Mouse (Mus musculus) heart, embryonic 10.5 days (tissue): ENCODE data around the gene Nkiras1. TPM values are rescaled to one million over a fixed set of nuclear protein-coding genes. Genes with fewer than 3 reads are reported as not detected.

ENCODE experiments used
- DNase-seq: peaks from one replicate; pipeline ENCODE4 v3.0.0-alpha.2; 2017; ENCODE audit warnings: low spot score
- H3K27ac ChIP-seq: fragments of 300-500 bp; sonication (generic); 2 replicates; pipeline ENCODE4 v1.5.1; 2016; ENCODE audit warnings: mild to moderate bottlenecking
- H3K27me3 ChIP-seq: fragments of 300-500 bp; sonication (generic); 2 replicates; pipeline ENCODE4 v1.6.1; 2016; ENCODE audit warnings: mild to moderate bottlenecking; ENCODE audit not compliant: poor library complexity, insufficient read depth, severe bottlenecking
- H3K36me3 ChIP-seq: fragments of 300-500 bp; sonication (generic); 2 replicates; pipeline ENCODE4 v1.6.1; 2016; ENCODE audit warnings: mild to moderate bottlenecking, moderate library complexity
- H3K4me1 ChIP-seq: fragments of 300-500 bp; sonication (generic); 2 replicates; pipeline ENCODE4 v1.6.1; 2016; ENCODE audit warnings: mild to moderate bottlenecking
- H3K4me3 ChIP-seq: fragments of 300-500 bp; sonication (generic); 2 replicates; pipeline ENCODE4 v1.5.1; 2016; ENCODE audit warnings: mild to moderate bottlenecking, moderate library complexity
- H3K9me3 ChIP-seq: fragments of 300-500 bp; sonication (generic); 2 replicates; pipeline ENCODE4 v1.6.1; 2016; ENCODE audit warnings: mild to moderate bottlenecking, moderate library complexity
- WGBS: fragments of 180-500 bp; shearing (Covaris S2); methylation state at CpG from one replicate; pipeline ENCODE4 v1.1.7; 2016; 5-methylcytosine and 5-hydroxymethylcytosine counted together
- polyA plus RNA-seq: library from polyadenylated mRNA; unstranded; fragments of >200 nt; fragmentation: Nextera tagmentation; extraction: Ambion mirVana; gene quantifications from 2 replicates; pipeline ENCODE4 v1.2.1, GENCODE M21; 2016

Gene Nkiras1
- polyA plus RNA-seq, 1 experiment from 2014 or later = 16.7 TPM

DNA sequence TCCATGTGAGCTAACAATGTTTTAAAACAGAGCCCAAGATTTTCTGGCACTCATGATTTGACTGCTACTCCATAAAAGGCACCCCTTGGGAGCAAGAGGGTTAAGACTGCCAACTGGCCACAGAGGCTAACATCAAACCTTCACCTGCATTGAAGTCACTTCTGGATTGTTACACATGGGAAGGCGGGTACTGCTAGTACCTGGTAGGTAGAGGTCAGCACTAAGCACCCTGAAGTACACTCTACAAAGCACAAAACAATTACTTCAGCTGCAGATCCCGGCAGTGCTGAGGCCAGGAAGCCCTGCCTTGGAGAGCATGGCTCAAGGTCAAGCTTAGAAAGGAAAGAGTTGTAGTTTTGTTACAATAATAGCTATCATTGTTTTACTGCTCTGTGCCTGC is 16.5 kb downstream of the Nkiras1 start:
- H3K4me3 ChIP-seq = no peak overlapping the region
- DNase-seq = no peak
- peaks cover 4% of the 10 kb centered on the region; the same call in 1 of the 2 replicates for H3K36me3 ChIP-seq
- H3K27ac ChIP-seq = no peak overlapping the region
- no peaks in the 10 kb centered on the region for H3K27me3 ChIP-seq
- H3K9me3 ChIP-seq = no peaks in the 10 kb centered on the region
- no peaks in the 10 kb centered on the region for H3K4me1 ChIP-seq
- 65% methylated on average over 2 of the region's 2 CpGs for WGBS

DNA sequence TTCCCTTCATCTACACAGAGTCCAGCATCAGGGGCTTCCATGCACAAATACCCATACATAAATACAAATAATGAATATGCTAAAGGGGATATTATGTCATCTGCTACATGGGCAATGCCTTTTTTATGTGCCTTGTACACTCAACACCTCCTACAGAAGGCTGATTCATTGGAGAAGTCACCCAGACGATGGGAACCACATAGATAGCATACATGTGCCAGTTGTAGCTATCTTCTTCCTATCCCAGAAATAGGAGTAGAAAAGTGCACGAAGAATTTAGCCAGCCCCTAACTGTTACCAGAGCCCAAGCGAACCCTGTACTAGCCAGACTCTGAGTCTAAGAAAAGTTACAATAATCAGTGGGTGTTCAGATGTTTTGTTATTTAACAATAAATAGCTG is 21.2 kb downstream of the Nkiras1 start:
- Histone ChIP-seq H3K36me3 (no peaks in the 10 kb centered on the region), H3K27ac (no peak overlapping the region), H3K4me1 (no peaks in the 10 kb centered on the region), H3K27me3 (no peaks in the 10 kb centered on the region), H3K9me3 (no peaks in the 10 kb centered on the region), H3K4me3 (no peak overlapping the region)
- DNase-seq = no peak
- 74% methylated on average over 3 of the region's 3 CpGs for WGBS

DNA sequence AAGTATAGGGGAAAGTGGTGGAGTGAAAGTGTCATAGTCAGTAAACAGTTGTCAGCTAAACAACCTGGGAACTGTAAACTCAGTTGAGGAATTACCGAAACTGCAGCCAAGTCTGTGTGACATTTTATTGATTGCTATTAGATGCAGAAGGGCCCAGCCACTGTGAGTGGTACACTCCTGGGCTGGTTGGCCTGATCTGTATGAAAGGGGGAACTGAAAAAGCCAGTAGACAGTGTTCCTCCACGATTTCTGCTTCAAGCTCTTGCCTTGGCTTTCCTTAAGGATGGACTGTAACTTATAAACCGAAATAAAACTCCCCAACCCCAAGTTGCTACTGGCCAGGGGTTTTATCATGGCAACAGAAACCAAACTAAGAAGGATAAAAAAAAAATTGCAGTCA is 21.6 kb downstream of the Nkiras1 start:
- no peak overlapping the region for H3K27ac ChIP-seq

DNA sequence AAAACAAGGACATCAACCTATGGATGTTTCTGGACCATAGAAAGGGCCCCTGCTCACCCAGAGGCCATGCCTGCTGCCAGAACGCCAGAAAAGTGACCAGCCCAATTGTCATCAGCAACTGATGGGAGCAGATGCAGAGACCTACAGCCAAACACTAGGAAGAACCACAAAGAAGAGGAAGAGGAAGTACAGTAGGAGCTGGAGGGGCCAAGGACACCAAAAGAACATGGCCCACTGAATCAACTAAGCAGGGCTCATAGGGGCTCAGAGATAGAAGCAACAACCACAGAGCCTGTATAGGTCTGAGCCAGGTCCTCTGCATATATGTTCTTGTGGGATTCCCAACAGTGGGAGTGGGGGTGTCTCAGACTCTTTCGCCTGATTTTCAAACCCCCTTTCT is 26.5 kb downstream of the Nkiras1 start:
- H3K4me1 ChIP-seq = peaks cover 10% of the 10 kb centered on the region; the same call in 1 of the 2 replicates
- H3K27ac ChIP-seq = no peak overlapping the region
- H3K27me3 ChIP-seq = peaks cover 7% of the 10 kb centered on the region
- no peaks in the 10 kb centered on the region for H3K9me3 ChIP-seq
- DNase-seq = no peak
- 87% methylated on average over 2 of the region's 2 CpGs for WGBS
- H3K4me3 ChIP-seq = no peak overlapping the region
- peaks cover 4% of the 10 kb centered on the region; the same call in 1 of the 2 replicates for H3K36me3 ChIP-seq

More for the DNA sequence above, 21.6 kb downstream of the Nkiras1 start:
- 91% methylated on average over 3 of the region's 3 CpGs for WGBS
- no peaks in the 10 kb centered on the region for H3K36me3 ChIP-seq
- no peak overlapping the region for H3K4me3 ChIP-seq
- DNase-seq = no peak
- H3K4me1 ChIP-seq = no peaks in the 10 kb centered on the region
- H3K9me3 ChIP-seq = no peaks in the 10 kb centered on the region
- no peaks in the 10 kb centered on the region for H3K27me3 ChIP-seq

DNA sequence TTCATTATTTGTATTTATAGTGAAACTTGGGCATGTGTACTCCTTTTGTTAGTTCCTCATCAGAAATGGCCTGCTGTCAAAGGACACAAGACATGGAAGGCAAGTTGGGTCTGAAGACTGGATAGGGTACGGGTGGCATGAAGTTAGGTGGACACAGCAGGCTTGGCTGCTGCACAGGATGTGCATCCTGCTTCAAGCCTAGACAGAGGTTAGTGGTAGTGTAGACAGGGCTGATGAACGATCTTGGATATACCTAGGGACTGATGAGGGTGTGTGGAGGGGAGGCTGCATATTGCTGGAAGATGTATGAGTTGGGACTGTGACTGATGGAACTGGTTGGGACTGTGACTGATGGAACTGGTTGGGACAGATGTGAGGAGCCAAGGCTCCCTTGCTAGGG is 27.9 kb downstream of the Nkiras1 start:
- DNase-seq = no peak
- peaks cover 7% of the 10 kb centered on the region for H3K27me3 ChIP-seq
- H3K9me3 ChIP-seq = no peaks in the 10 kb centered on the region
- H3K4me3 ChIP-seq = no peak overlapping the region
- no peak overlapping the region for H3K27ac ChIP-seq
- H3K36me3 ChIP-seq = peaks cover 4% of the 10 kb centered on the region; the same call in 1 of the 2 replicates
- H3K4me1 ChIP-seq = peaks cover 23% of the 10 kb centered on the region
- 82% methylated on average over 2 of the region's 2 CpGs for WGBS

DNA sequence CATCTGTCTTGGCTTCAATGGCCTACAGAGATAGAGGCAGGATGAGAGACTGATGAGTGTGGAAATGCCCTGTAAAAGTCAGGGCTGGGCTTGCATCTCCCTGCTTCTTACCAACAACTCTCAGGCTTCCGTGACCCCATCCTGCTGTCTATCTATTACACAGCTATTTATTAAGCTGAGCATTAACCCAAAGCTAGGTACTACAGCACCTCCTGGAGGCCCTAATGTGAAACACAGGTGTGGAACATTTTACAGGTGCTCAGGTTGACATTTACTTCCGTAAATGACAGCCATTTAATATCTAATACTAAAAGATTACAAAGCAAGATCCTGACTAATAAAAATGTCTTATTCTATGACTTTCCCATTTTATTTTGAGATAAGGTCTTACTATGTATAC is 29.7 kb downstream of the Nkiras1 start:
- Histone ChIP-seq H3K4me1 (peaks cover 28% of the 10 kb centered on the region), H3K4me3 (no peak overlapping the region), H3K36me3 (peaks cover 4% of the 10 kb centered on the region; the same call in 1 of the 2 replicates), H3K27ac (no peak overlapping the region), H3K9me3 (no peaks in the 10 kb centered on the region), H3K27me3 (peaks cover 7% of the 10 kb centered on the region)
- DNase-seq = no peak
- 85% methylated on average over 2 of the region's 2 CpGs for WGBS

DNA sequence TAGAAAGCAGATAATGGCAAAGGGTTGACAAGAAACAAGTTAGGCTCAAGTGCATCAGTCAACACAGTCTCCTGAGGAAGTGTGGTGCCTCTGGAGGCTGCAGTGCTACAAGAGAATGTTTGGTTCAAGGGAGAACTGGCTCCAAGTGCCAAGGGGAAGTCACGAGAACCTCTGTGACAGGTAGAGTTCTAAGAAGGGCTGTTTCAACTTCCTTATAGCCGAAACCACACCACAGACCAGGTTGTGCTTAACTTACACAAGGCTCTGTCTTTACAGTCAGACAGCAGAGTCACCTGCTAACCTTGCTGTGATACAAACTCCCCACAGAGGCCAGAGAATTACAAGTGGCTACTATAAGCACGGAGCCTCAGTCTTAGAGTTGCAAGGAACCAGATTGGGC is 30.7 kb downstream of the Nkiras1 start:
- Histone ChIP-seq H3K9me3 (no peaks in the 10 kb centered on the region), H3K27me3 (peaks cover 7% of the 10 kb centered on the region), H3K4me3 (no peak overlapping the region), H3K27ac (no peak overlapping the region), H3K4me1 (peaks cover 28% of the 10 kb centered on the region), H3K36me3 (peaks cover 4% of the 10 kb centered on the region; the same call in 1 of the 2 replicates)
- DNase-seq = no peak
- 31% methylated on average over 3 of the region's 3 CpGs for WGBS

DNA sequence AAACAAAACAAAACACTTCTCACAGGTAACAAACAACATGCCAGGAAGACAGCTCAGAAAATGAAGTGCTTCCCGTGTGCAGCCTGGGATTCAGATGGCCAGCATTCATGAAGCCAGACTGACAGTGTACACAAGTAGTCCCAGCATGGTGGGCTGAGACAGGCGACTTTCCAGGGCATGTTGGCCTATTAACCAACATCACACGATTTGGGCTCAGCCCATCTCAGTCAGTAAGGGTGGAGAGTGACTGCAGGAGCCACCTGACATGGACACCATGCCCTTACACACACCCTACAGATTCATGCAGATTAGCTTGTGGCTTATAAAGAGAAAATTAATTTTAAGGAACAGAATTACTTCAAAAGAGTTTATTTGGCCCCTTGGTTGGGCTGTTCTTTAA is 31.8 kb downstream of the Nkiras1 start:
- no peak for DNase-seq
- 69% methylated on average over 3 of the region's 3 CpGs for WGBS
- H3K9me3 ChIP-seq = no peaks in the 10 kb centered on the region
- H3K4me1 ChIP-seq = peaks cover 28% of the 10 kb centered on the region
- no peak overlapping the region for H3K27ac ChIP-seq
- no peak overlapping the region for H3K4me3 ChIP-seq
- H3K36me3 ChIP-seq = peaks cover 4% of the 10 kb centered on the region; the same call in 1 of the 2 replicates
- peaks cover 7% of the 10 kb centered on the region for H3K27me3 ChIP-seq

DNA sequence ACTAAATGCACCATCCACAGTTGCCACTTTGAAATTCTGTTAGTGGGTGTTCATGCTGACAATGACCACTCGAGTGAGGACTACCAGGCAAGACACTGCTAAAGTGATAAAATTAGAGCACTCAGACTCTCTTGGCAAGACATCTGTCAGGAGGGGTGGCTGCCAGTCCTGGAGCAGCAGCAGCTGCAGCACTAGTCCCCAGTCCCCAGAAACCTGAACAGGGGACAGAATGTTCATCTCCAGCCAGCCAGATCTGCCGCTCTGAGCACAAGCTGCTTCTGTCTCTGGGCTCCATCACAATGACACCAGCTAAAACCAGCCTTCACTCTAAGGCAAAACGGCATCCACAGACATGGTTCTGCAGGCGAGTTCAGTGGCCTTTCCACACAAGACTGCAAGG is 32.3 kb downstream of the Nkiras1 start:
- peak; percentile 78 for DNase-seq
- Histone ChIP-seq H3K27ac (no peak overlapping the region), H3K4me3 (no peak overlapping the region), H3K36me3 (peaks cover 4% of the 10 kb centered on the region; the same call in 1 of the 2 replicates), H3K4me1 (peaks cover 28% of the 10 kb centered on the region), H3K27me3 (peaks cover 7% of the 10 kb centered on the region), H3K9me3 (no peaks in the 10 kb centered on the region)
- 34% methylated on average over 4 of the region's 4 CpGs for WGBS

DNA sequence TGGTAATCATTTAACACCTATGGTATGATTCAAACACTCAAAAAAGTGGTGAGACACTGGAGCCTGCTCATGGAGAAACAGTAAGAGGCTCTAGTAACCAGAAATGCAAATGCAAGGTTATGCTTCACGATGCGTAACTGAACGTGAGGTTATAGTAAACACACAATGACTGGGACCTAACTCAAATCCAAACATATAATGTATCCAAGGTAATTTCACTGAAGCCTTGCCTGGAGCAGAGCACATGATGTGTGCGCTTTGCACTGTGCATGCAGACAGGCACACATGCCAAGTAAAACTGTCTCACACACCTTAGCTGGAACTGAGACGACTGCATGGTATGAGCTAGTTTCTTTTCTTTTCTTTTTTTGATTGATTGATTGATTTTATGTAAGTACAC is 33.2 kb downstream of the Nkiras1 start:
- 91% methylated on average over 5 of the region's 5 CpGs for WGBS
- Histone ChIP-seq H3K36me3 (peaks cover 1% of the 10 kb centered on the region; the same call in 1 of the 2 replicates), H3K27me3 (peaks cover 2% of the 10 kb centered on the region), H3K9me3 (no peaks in the 10 kb centered on the region), H3K4me3 (no peak overlapping the region), H3K27ac (no peak overlapping the region), H3K4me1 (peaks cover 28% of the 10 kb centered on the region)
- no peak for DNase-seq

DNA sequence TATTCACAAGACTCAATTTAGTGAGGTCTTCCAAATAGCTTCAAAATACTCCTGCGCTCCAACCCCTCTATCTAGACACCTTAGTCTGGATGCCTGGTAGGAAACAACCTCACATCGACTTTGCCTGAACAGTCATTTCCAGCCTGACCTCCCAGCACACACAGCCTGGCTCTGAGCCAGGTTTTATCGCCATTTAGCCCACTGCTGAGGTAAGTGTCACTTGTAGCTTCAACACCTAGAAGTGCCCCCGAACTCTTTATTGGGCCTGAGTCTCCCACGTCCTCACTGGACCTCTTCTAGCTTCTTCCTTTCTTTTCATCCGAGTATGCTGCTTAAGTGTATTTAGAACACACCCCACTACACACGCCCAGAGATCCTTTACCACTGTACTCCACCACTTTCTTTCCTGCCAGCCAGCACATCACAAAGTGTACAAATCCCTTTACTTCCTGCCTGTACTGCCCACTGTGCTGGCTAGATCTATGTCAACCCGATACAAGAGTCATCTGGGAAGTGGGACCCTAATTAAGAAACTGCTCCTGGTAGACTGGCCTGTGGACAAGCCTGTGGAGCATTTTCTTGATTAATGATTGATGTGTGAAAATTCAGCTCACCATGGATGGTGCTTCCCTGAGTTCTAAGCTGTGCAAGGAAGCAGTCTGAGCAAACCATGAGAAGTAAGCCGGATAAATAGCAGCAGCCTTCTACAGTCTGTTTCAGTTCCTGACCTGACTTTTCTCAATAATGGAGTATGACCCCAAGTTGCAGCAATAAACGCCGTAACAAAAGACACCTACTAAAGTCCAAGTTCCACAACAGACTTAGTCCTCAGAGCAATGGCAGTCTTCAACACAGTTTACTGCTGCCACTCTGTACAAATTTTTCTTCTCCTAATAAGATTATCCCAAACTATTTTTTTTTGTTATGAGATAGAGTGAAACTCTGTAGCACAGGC is 46.8 kb downstream of the Nkiras1 start:
- H3K9me3 ChIP-seq = no peaks in the 10 kb centered on the region
- H3K27me3 ChIP-seq = no peaks in the 10 kb centered on the region
- WGBS = 55% methylated on average over 11 of the region's 11 CpGs
- peaks cover 11% of the 10 kb centered on the region; the same call in 1 of the 2 replicates for H3K4me1 ChIP-seq
- peaks cover 5% of the 10 kb centered on the region; the same call in 1 of the 2 replicates for H3K36me3 ChIP-seq
- 0 out of 2 replicates have a peak overlapping the region, but pooled peaks have one; percentile 5 for H3K4me3 ChIP-seq
- H3K27ac ChIP-seq = no peak overlapping the region
- DNase-seq = peak; percentile 80

DNA sequence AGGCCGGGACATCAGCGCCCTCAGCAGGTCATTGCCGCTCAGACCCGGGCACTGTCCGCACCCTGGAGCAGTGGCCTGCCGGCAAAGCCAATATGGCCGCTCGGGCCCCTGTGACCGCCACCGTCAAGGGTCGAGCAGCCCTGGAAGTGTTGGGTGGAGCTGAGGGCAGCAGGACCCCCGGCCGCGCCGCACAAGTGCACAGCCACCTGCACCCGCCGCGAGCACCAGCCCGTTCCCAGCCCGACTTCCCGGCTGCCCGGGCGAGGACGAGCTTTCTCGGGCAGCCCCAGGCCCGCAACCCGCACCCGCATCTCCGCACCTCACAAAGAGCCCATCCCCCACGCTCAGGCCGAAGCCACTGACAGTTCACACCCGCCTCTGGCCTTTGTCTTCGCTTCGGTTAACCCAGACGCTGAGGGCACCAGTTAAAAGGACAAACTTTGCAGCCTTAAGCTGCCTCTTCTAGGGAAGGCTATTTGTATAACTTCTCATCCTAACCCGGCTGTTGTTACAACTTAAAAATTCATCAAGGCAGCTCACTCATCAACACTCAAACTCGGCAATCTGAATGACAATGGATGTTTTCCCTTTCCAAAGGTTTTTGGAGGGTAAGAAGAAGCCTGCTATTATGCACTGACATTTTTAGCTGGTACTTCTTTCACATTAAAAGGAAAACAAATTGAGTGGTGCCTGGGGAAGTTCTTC is 56.2 kb downstream of the Nkiras1 start:
- peaks cover 8% of the 10 kb centered on the region for H3K36me3 ChIP-seq
- 2% methylated on average over 37 of the region's 37 CpGs for WGBS
- H3K4me1 ChIP-seq = peaks cover 22% of the 10 kb centered on the region
- no peaks in the 10 kb centered on the region for H3K9me3 ChIP-seq
- peak overlapping the region; percentile 89 for H3K27ac ChIP-seq
- peak overlapping the region; percentile 74 for H3K4me3 ChIP-seq
- H3K27me3 ChIP-seq = no peaks in the 10 kb centered on the region
- DNase-seq = peak; percentile 84
